Mouse (Mus musculus): ENCODE data around the gene Eif2b1.

Eif2b1 gene

GRCm38 (mm10) chr5:124578633-124579317 lies at the start of gene Eif2b1, which contains the start of gene Gtf2h3:
Gene Eif2b1, minus strand, starts transcription at chr5:124579131.
Gene Gtf2h3, plus strand, starts transcription at chr5:124579140.
- in situ Hi-C loops (cut with MboI, MseI), result no loop called here

GRCm38 (mm10) chr5:124624291-124624690 lies 45.4 kb upstream of the Eif2b1 start:
- in situ Hi-C loops (cut with MboI, MseI), result no loop called here

- in situ Hi-C loops (cut with MboI, MseI), result no loop called here
Observed at GRCm38 (mm10) chr5:124622890-124623289, 44.0 kb upstream of the Eif2b1 start.

GRCm38 (mm10) chr5:124621362-124621761 lies 42.4 kb upstream of the Eif2b1 start:
- in situ Hi-C loops (cut with MboI, MseI), result no loop called here

- in situ Hi-C loops (cut with MboI, MseI), result loop anchor here (10.0 kb wide), 1 partner anchor 236 kb away; no protein-coding TSS in a partner anchor
Observed at GRCm38 (mm10) chr5:124618711-124619110, 39.8 kb upstream of the Eif2b1 start.

GRCm38 (mm10) chr5:124614709-124615108 lies 35.8 kb upstream of the Eif2b1 start:
- in situ Hi-C loops (cut with MboI, MseI), result loop anchor here (10.0 kb wide), 1 partner anchor 240 kb away; no protein-coding TSS in a partner anchor

GRCm38 (mm10) chr5:124610965-124611364 lies 32.0 kb upstream of the Eif2b1 start:
- in situ Hi-C loops (cut with MboI, MseI), result loop anchor here (10.0 kb wide), 1 partner anchor 244 kb away; no protein-coding TSS in a partner anchor

- in situ Hi-C loops (cut with MboI, MseI), result loop anchor here (10.0 kb wide), 1 partner anchor 270 kb away; no protein-coding TSS in a partner anchor
Observed at GRCm38 (mm10) chr5:124605041-124605622, 26.2 kb upstream of the Eif2b1 start.

GRCm38 (mm10) chr5:124604296-124604695 lies 25.4 kb upstream of the Eif2b1 start:
- in situ Hi-C loops (cut with MboI, MseI), result loop anchor here (5.0 to 10.0 kb wide), 2 partner anchors 123 to 271 kb away; partner anchors contain the start of gene Dnah10

GRCm38 (mm10) chr5:124602349-124602748 lies 23.4 kb upstream of the Eif2b1 start:
- in situ Hi-C loops (cut with MboI, MseI), result loop anchor here (5.0 to 10.0 kb wide), 2 partner anchors 125 to 272 kb away; partner anchors contain the start of gene Dnah10

GRCm38 (mm10) chr5:124599726-124600125 lies 20.8 kb upstream of the Eif2b1 start:
- in situ Hi-C loops (cut with MboI, MseI), result loop anchor here (5.0 to 10.0 kb wide), 2 partner anchors 128 to 275 kb away; partner anchors contain the start of gene Dnah10

- in situ Hi-C loops (cut with MboI, MseI), result no loop called here
Observed at GRCm38 (mm10) chr5:124598224-124599174, 19.6 kb upstream of the Eif2b1 start.

GRCm38 (mm10) chr5:124592768-124593167 lies 13.8 kb upstream of the Eif2b1 start:
- in situ Hi-C loops (cut with MboI, MseI), result no loop called here

GRCm38 (mm10) chr5:124582515-124582914 lies 3.6 kb upstream of the Eif2b1 start:
- in situ Hi-C loops (cut with MboI, MseI), result no loop called here

- in situ Hi-C loops (cut with MboI, MseI), result no loop called here
Observed at GRCm38 (mm10) chr5:124575467-124575866, 3.5 kb downstream of the Eif2b1 start.

GRCm38 (mm10) chr5:124571068-124571467 lies 7.9 kb downstream of the Eif2b1 start:
- in situ Hi-C loops (cut with MboI, MseI), result no loop called here

GRCm38 (mm10) chr5:124555145-124555544 lies 23.8 kb downstream of the Eif2b1 start:
- in situ Hi-C loops (cut with MboI, MseI), result no loop called here

- in situ Hi-C loops (cut with MboI, MseI), result no loop called here
Observed at GRCm38 (mm10) chr5:124553607-124554006, 25.3 kb downstream of the Eif2b1 start.

GRCm38 (mm10) chr5:124552558-124553307 lies 26.2 kb downstream of the Eif2b1 start, which contains the start of gene Ddx55:
Gene Ddx55, plus strand, starts transcription at chr5:124552864.
- in situ Hi-C loops (cut with MboI, MseI), result no loop called here

GRCm38 (mm10) chr5:124552094-124552472 lies 26.8 kb downstream of the Eif2b1 start:
- in situ Hi-C loops (cut with MboI, MseI), result no loop called here

Data from regulatory T cell (primary cell).